34 mouse cellular contexts compared by ENCODE assay signal in the genomic region with DNA sequence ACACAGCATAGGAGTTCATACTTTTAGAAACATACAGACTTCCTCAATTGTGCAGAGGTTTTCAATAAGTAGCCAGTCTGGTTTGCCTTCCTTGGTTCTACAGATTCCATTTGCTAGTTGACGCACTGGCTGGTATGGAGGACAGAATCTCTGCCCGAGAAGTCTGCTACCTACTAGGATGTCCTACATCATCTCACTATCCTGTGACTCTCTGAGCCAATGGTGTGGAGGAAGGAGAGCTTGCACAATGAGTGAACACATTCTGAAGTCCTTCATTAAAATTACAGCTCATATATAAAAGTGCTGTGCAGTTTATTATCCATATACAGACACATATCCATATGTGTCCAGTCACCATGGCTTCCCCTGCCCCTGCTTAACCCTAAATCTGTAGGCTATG.
"Had no signal": no experiment of that assay in that cellular context is flagged by ENCODE, and none has a peak within 500 bp of the region (broad histone marks: within the 10 kb centered on the region; RNA-seq: fewer than 3 reads in every experiment).

No protein-coding gene starts in this region.

- H3K4me3 ChIP-seq: heart, embryonic 12.5 days; heart, embryonic 13.5 days; heart, embryonic 15.5 days; hindbrain, embryonic 10.5 days; hindbrain, embryonic 12.5 days; hindbrain, embryonic 13.5 days; hindbrain, embryonic 15.5 days; intestine, embryonic 15.5 days; kidney, embryonic 15.5 days; layer of hippocampus, adult 2 months; left cerebral cortex, adult 2 months had no signal

- H3K9ac ChIP-seq: heart, embryonic 12.5 days; heart, embryonic 13.5 days; heart, embryonic 15.5 days; hindbrain, embryonic 12.5 days; hindbrain, embryonic 13.5 days; hindbrain, embryonic 14.5 days; hindbrain, embryonic 15.5 days; intestine, embryonic 15.5 days; kidney, embryonic 15.5 days had no signal

- H3K27ac ChIP-seq: heart, embryonic 13.5 days; heart, embryonic 15.5 days; hindbrain, embryonic 10.5 days; hindbrain, embryonic 12.5 days; hindbrain, embryonic 13.5 days; hindbrain, embryonic 14.5 days; hindbrain, embryonic 15.5 days; hindbrain, postnatal 0 days; intestine, embryonic 15.5 days; kidney, embryonic 15.5 days; kidney, postnatal 0 days; layer of hippocampus, adult 2 months had no signal

- H3K36me3 ChIP-seq: heart, embryonic 15.5 days; intestine, embryonic 15.5 days had no signal

- ATAC-seq: hindbrain, embryonic 16.5 days; hindbrain, postnatal 0 days; inflammation-experienced regulatory T-cells, adult 6 months; intestine, embryonic 15.5 days; intestine, embryonic 16.5 days; intestine, postnatal 0 days had no signal

- H3K4me2 ChIP-seq: heart, embryonic 12.5 days; heart, embryonic 13.5 days; heart, embryonic 15.5 days; hindbrain, embryonic 12.5 days; hindbrain, embryonic 13.5 days; hindbrain, embryonic 14.5 days; hindbrain, embryonic 15.5 days; intestine, embryonic 15.5 days; kidney, embryonic 15.5 days had no signal

- H3K4me1 ChIP-seq: intestine, embryonic 15.5 days had no signal

- H3K9me3 ChIP-seq: heart, embryonic 12.5 days; heart, embryonic 13.5 days; heart, embryonic 15.5 days; hindbrain, embryonic 10.5 days; hindbrain, embryonic 12.5 days; hindbrain, embryonic 13.5 days; hindbrain, embryonic 15.5 days; intestine, embryonic 15.5 days; kidney, embryonic 15.5 days had no signal

- H3K27me3 ChIP-seq: heart, embryonic 12.5 days; heart, embryonic 13.5 days; heart, embryonic 15.5 days; hindbrain, embryonic 12.5 days; hindbrain, embryonic 13.5 days; hindbrain, embryonic 15.5 days; intestine, embryonic 15.5 days; kidney, embryonic 15.5 days had no signal

- DNase-seq: heart, postnatal 10 days; heart, postnatal 14 days; heart, postnatal 36 days; heart, postnatal 4 days; kidney, adult 11 months; kidney, adult 18-20 months; kidney, adult 2 months; kidney, adult 8-10 months; kidney, adult 9 months; kidney, postnatal 10 days; kidney, postnatal 14 days; kidney, postnatal 25 days; kidney, postnatal 36 days; kidney, postnatal 4 days; layer of hippocampus, adult 9-11 months; layer of hippocampus, postnatal 36 days had no signal
